Mouse (Mus musculus) gastrocnemius, postnatal 4 days (tissue): ENCODE data around the gene Fcf1. TPM values are rescaled to one million over a fixed set of nuclear protein-coding genes. Genes with fewer than 3 reads are reported as not detected.

Source experiments
- total RNA-seq, 2 experiments: library from RNA; stranded (reverse); gene quantifications; 2 replicates each; pipeline ENCODE4 v1.2.3; 2021

Fcf1 gene
- total RNA-seq, 2 experiments from 2014 or later, result 41.5 to 51.8 TPM

Other genes starting within 250 kb of the Fcf1 start
- 10 to 100 TPM; 40.4 to 44.1 TPM for gene Npc2, start 197.7 kb upstream of the Fcf1 start, total RNA-seq
- gene Isca2, start 197.6 kb upstream of the Fcf1 start, total RNA-seq, result 10 to 100 TPM; 43.8 to 46.5 TPM
- gene Ltbp2, start 94.4 kb upstream of the Fcf1 start, total RNA-seq, result 1 to 10 TPM; 2.8 to 3.3 TPM
- gene Arel1, start within 50 bp of the Fcf1 start, total RNA-seq, result 10 to 100 TPM; 19.4 to 20.6 TPM
- gene Ylpm1, start 25.4 kb downstream of the Fcf1 start, total RNA-seq, result 10 to 100 TPM; 38.7 to 46.6 TPM
- 1 to 10 TPM; 3.2 to 4.7 TPM for gene Prox2, start 139.9 kb downstream of the Fcf1 start, total RNA-seq
- gene Dlst, start 139.9 kb downstream of the Fcf1 start, total RNA-seq, result 100 to 1,000 TPM; 248 to 258 TPM
- under 1 TPM; 0.47 to 0.49 TPM for gene Rps6kl1, start 180.4 kb downstream of the Fcf1 start, total RNA-seq
- 1 to 10 TPM; 5.6 to 6.4 TPM for gene Pgf, start 206.9 kb downstream of the Fcf1 start, total RNA-seq
- 10 to 100 TPM; 80.6 to 95.1 TPM for gene Eif2b2, start 248.6 kb downstream of the Fcf1 start, total RNA-seq